Mouse (Mus musculus) macrophage (primary cell): ENCODE data around the gene Dgkh. TPM values are rescaled to one million over a fixed set of nuclear protein-coding genes. Genes with fewer than 3 reads are reported as not detected.
"Not testable (repeated sequence)": the region's sequence is repeated elsewhere in the genome, so short reads cannot be mapped to it uniquely, and the experiment has no call there.

Experiments
- H3K27ac ChIP-seq: fragments of 350-480 bp; formaldehyde crosslinking; 2 replicates; pipeline ENCODE4 v1.9.0; 2021
- H3K36me3 ChIP-seq: fragments of 350-480 bp; formaldehyde crosslinking; 2 replicates; pipeline ENCODE4 v1.9.0; 2021; ENCODE audit errors: inconsistent target
- H3K4me3 ChIP-seq: fragments of 350-480 bp; formaldehyde crosslinking; 2 replicates; pipeline ENCODE4 v1.9.0; 2021; ENCODE audit errors: inconsistent target
- H3K79me2 ChIP-seq: fragments of 350-480 bp; formaldehyde crosslinking; 2 replicates; pipeline ENCODE4 v1.9.0; 2021; ENCODE audit errors: inconsistent target
- WGBS: methylation state at CpG from one replicate; pipeline ENCODE4 v1.1.7; 2026; ENCODE audit warnings: inconsistent platforms; ENCODE audit not compliant: missing documents; 5-methylcytosine and 5-hydroxymethylcytosine counted together
- polyA plus RNA-seq: library from polyadenylated mRNA; stranded (reverse); fragments of 250-400 nt; gene quantifications from 3 replicates; pipeline ENCODE4 v1.2.4, GENCODE M21; 2018; ENCODE audit warnings: inconsistent platforms
- total RNA-seq, 78 experiments: library from RNA; depleted of rRNA; stranded (reverse); fragments of 250-400 nt; gene quantifications; 1 replicate in 9 of 78; 2 replicates in 24 of 78; 3 replicates in 43 of 78; 4 replicates in 2 of 78; pipeline ENCODE4 v1.2.4; 2018; ENCODE audit warnings: inconsistent platforms in 56 of 78

The Dgkh gene
- 100 to 1,000 TPM in 1 of 26 experiments, 10 to 100 TPM in 25; 17.8 to 136 (median 28.2) TPM for total RNA-seq (2018; cell fraction: chromatin; rRNA removed)
- 1 to 10 TPM; 3.6 to 7.2 (median 5.5) TPM for total RNA-seq (2018; cell fraction: cytosol; rRNA removed)
- 10 to 100 TPM in 23 of 26 experiments, 1 to 10 TPM in 3; 8.3 to 63.0 (median 14.4) TPM for total RNA-seq (2018; cell fraction: nucleus; rRNA removed)
- 1.8 to 2.9 TPM (median 2.1 TPM) in 3 replicates for polyA plus RNA-seq

GRCm38 (mm10) chr14:78732617-78733312 is at the start of gene Dgkh:
Gene Dgkh (minus strand): TSS chr14:78732776.
- Histone ChIP-seq H3K27ac (peak within 1 kb of the TSS; percentile 73), H3K79me2 (no peaks in the 10 kb centered on the region), H3K4me3 (peak within 1 kb of the TSS; percentile 54), H3K36me3 (no peaks in the 10 kb centered on the region)
- WGBS, result 9% methylated on average over 20 of the region's 71 CpGs

GRCm38 (mm10) chr14:78777215-78777614 is 44.6 kb upstream of the Dgkh start:
- H3K79me2 ChIP-seq, result no peaks in the 10 kb centered on the region
- H3K36me3 ChIP-seq, result no peaks in the 10 kb centered on the region
- H3K4me3 ChIP-seq, result no peak overlapping the region
- WGBS, result 91% methylated on average over 16 of the region's 18 CpGs
- H3K27ac ChIP-seq, result no peak overlapping the region

GRCm38 (mm10) chr14:78776659-78777058 is 44.1 kb upstream of the Dgkh start:
- H3K4me3 ChIP-seq, result no peak overlapping the region
- no peaks in the 10 kb centered on the region for H3K79me2 ChIP-seq
- H3K36me3 ChIP-seq, result no peaks in the 10 kb centered on the region
- no peak overlapping the region for H3K27ac ChIP-seq
- 77% methylated on average over 8 of the region's 8 CpGs for WGBS

- no peak overlapping the region for H3K4me3 ChIP-seq
Observed at GRCm38 (mm10) chr14:78775699-78776098, 43.1 kb upstream of the Dgkh start.

GRCm38 (mm10) chr14:78775226-78775625 is 42.6 kb upstream of the Dgkh start:
- Histone ChIP-seq H3K27ac (no peak overlapping the region), H3K4me3 (no peak overlapping the region), H3K36me3 (no peaks in the 10 kb centered on the region), H3K79me2 (no peaks in the 10 kb centered on the region)
- 68% methylated on average over 6 of the region's 6 CpGs for WGBS

More at GRCm38 (mm10) chr14:78775699-78776098, 43.1 kb upstream of the Dgkh start:
- 85% methylated on average over 14 of the region's 14 CpGs for WGBS
- Histone ChIP-seq H3K36me3 (no peaks in the 10 kb centered on the region), H3K79me2 (no peaks in the 10 kb centered on the region), H3K27ac (no peak overlapping the region)

- Histone ChIP-seq H3K4me3 (no peak overlapping the region), H3K36me3 (no peaks in the 10 kb centered on the region)
- WGBS, result 40% methylated on average over 3 of the region's 3 CpGs
Observed at GRCm38 (mm10) chr14:78770457-78770856, 37.9 kb upstream of the Dgkh start.

GRCm38 (mm10) chr14:78761064-78761463 is 28.5 kb upstream of the Dgkh start:
- Histone ChIP-seq H3K4me3 (no peak overlapping the region), H3K79me2 (no peaks in the 10 kb centered on the region), H3K36me3 (no peaks in the 10 kb centered on the region), H3K27ac (no peak overlapping the region)
- WGBS, result 89% methylated on average over 1 of the region's 2 CpGs

More at GRCm38 (mm10) chr14:78770457-78770856, 37.9 kb upstream of the Dgkh start:
- no peak overlapping the region for H3K27ac ChIP-seq
- no peaks in the 10 kb centered on the region for H3K79me2 ChIP-seq

- 92% methylated on average over 3 of the region's 3 CpGs for WGBS
- no peaks in the 10 kb centered on the region for H3K79me2 ChIP-seq
- H3K4me3 ChIP-seq, result no peak overlapping the region
- H3K36me3 ChIP-seq, result no peaks in the 10 kb centered on the region
- no peak overlapping the region for H3K27ac ChIP-seq
Observed at GRCm38 (mm10) chr14:78759491-78759890, 26.9 kb upstream of the Dgkh start.

GRCm38 (mm10) chr14:78755316-78755715 is 22.7 kb upstream of the Dgkh start:
- Histone ChIP-seq H3K4me3 (no peak overlapping the region), H3K27ac (no peak overlapping the region), H3K79me2 (no peaks in the 10 kb centered on the region), H3K36me3 (no peaks in the 10 kb centered on the region)
- WGBS, result 90% methylated on average over 1 of the region's 1 CpGs

- 94% methylated on average over 2 of the region's 2 CpGs for WGBS
- H3K4me3 ChIP-seq, result no peak overlapping the region
- no peaks in the 10 kb centered on the region for H3K36me3 ChIP-seq
- H3K27ac ChIP-seq, result peak overlapping the region; percentile 37
- H3K79me2 ChIP-seq, result no peaks in the 10 kb centered on the region
Observed at GRCm38 (mm10) chr14:78748692-78749091, 16.1 kb upstream of the Dgkh start.

GRCm38 (mm10) chr14:78747969-78748651 is 15.5 kb upstream of the Dgkh start:
- no peaks in the 10 kb centered on the region for H3K79me2 ChIP-seq
- no peak overlapping the region for H3K4me3 ChIP-seq
- WGBS, result 31% methylated on average over 14 of the region's 14 CpGs
- no peaks in the 10 kb centered on the region for H3K36me3 ChIP-seq
- peak overlapping the region; percentile 37 for H3K27ac ChIP-seq

- H3K36me3 ChIP-seq, result no peaks in the 10 kb centered on the region
- no peak overlapping the region for H3K4me3 ChIP-seq
- H3K27ac ChIP-seq, result no peak overlapping the region
- no peaks in the 10 kb centered on the region for H3K79me2 ChIP-seq
- WGBS, result 100% methylated on average over 3 of the region's 3 CpGs
Observed at GRCm38 (mm10) chr14:78747454-78747853, 14.9 kb upstream of the Dgkh start.

- Histone ChIP-seq H3K36me3 (no peaks in the 10 kb centered on the region), H3K79me2 (no peaks in the 10 kb centered on the region), H3K27ac (no peak overlapping the region), H3K4me3 (no peak overlapping the region)
- WGBS, result 72% methylated on average over 5 of the region's 5 CpGs
Observed at GRCm38 (mm10) chr14:78734605-78735004, 2.0 kb upstream of the Dgkh start.

- H3K36me3 ChIP-seq, H3K79me2 ChIP-seq, H3K4me3 ChIP-seq: not testable (repeated sequence)
- H3K27ac ChIP-seq, result peak overlapping the region; percentile 73; the same call in 1 of the 2 replicates
- WGBS, result 36% methylated on average over 4 of the region's 5 CpGs
Observed at GRCm38 (mm10) chr14:78734203-78734602, 1.6 kb upstream of the Dgkh start.
